Comparison of ENCODE assay signal across 10 mouse cellular contexts in genomic region chr6:42372421-42372815, GRCm38 (mm10). TPM values are rescaled to one million over a fixed set of nuclear protein-coding genes. Genes with fewer than 3 reads are reported as not detected.
DNase-seq lines count a peak whose midpoint lies in the region; ATAC-seq and TF ChIP-seq lines count a peak whose summit lies in the region.
"Had no signal": no experiment of that assay in that cellular context is flagged by ENCODE, and none has a peak within 500 bp of the region (broad histone marks: within the 10 kb centered on the region; RNA-seq: fewer than 3 reads in every experiment).

No protein-coding gene starts in this region.

- peak overlapping the region; percentile 75 for H3K9ac ChIP-seq in liver, adult 2 months (ENCODE audit: low read depth, low read length)
- H3K9ac ChIP-seq in forebrain, embryonic 13.5 days = no peak overlapping the region

- no peak for TF ChIP-seq POLR2A in liver, adult 2 months (IDR thresholded peaks at IDR 0.05; ENCODE audit: extremely low read depth, insufficient read depth, low read length)
- no peak for TF ChIP-seq POLR2A in myocyte (IDR thresholded peaks at IDR 0.05; ENCODE audit: insufficient read length, low read depth)

- peaks cover 7% of the 10 kb centered on the region; the same call in 1 of the 2 replicates for H3K79me2 ChIP-seq in liver, adult 2 months (ENCODE audit: control insufficient read depth, insufficient read depth, low read length)
- H3K79me2 ChIP-seq in myocyte (ENCODE audit: control insufficient read depth, insufficient read depth) = no peaks in the 10 kb centered on the region

- intact Hi-C loops in left cerebral cortex, postnatal 4 days (cut with DNase I) = no loop called here

- H3K4me1 ChIP-seq in liver, adult 2 months (ENCODE audit: control insufficient read depth, insufficient read depth, low read length) = peaks cover 20% of the 10 kb centered on the region
- H3K4me1 ChIP-seq in forebrain, embryonic 13.5 days = peaks cover 21% of the 10 kb centered on the region
- H3K4me1 ChIP-seq in limb, embryonic 10.5 days = peaks cover 46% of the 10 kb centered on the region

- peak overlapping the region; percentile 67 for H3K27ac ChIP-seq in liver, adult 2 months (replicated peaks; ENCODE audit: insufficient read depth, low read depth, low read length)
- no peak overlapping the region for H3K27ac ChIP-seq in forebrain, embryonic 13.5 days
- peak overlapping the region; percentile 85 for H3K27ac ChIP-seq in limb, embryonic 10.5 days

- H3K27me3 ChIP-seq in liver, adult 2 months (ENCODE audit: control insufficient read depth, insufficient read depth, low read length) = no peaks in the 10 kb centered on the region
- H3K27me3 ChIP-seq in forebrain, embryonic 13.5 days = peaks cover 15% of the 10 kb centered on the region; the same call in 1 of the 2 replicates
- no peaks in the 10 kb centered on the region; the same call in 1 of the 2 replicates for H3K27me3 ChIP-seq in limb, embryonic 10.5 days (ENCODE audit: low read depth, poor library complexity, severe bottlenecking)
- H3K27me3 ChIP-seq in myocyte (ENCODE audit: control insufficient read depth, insufficient read depth, insufficient read length) = no peaks in the 10 kb centered on the region

- H3K36me3 ChIP-seq in liver, adult 2 months (ENCODE audit: control insufficient read depth, insufficient read depth, low read length) = no peaks in the 10 kb centered on the region
- H3K36me3 ChIP-seq in forebrain, embryonic 13.5 days (ENCODE audit: poor library complexity, severe bottlenecking) = no peaks in the 10 kb centered on the region
- no peaks in the 10 kb centered on the region for H3K36me3 ChIP-seq in limb, embryonic 10.5 days
- no peaks in the 10 kb centered on the region for H3K36me3 ChIP-seq in myocyte (ENCODE audit: control insufficient read depth, insufficient read depth)

- H3K4me2 ChIP-seq in forebrain, embryonic 13.5 days = peak overlapping the region; percentile 89
- peak overlapping the region; percentile 83 for H3K4me2 ChIP-seq in myocyte (ENCODE audit: low read depth)

- 0 out of 2 replicates have a peak, but pooled peaks have one; percentile 6 for ATAC-seq in forebrain, embryonic 13.5 days

- no peak for DNase-seq in liver, adult 2 months (ENCODE audit: extremely low read depth, low read depth, low spot score)
- DNase-seq in liver = no peak
- DNase-seq in limb, embryonic 10.5 days (ENCODE audit: low spot score) = peak; percentile 40
- no peak for DNase-seq in left cerebral cortex, postnatal 4 days
- DNase-seq in c-Kit-positive CD71-positive TER-119-positive erythroid progenitor cells, embryonic 14.5 days (ENCODE audit: low spot score) = no peak
- DNase-seq: right cerebral cortex, postnatal 25 days had no signal

- peak overlapping the region; percentile 67 for H3K4me3 ChIP-seq in liver, adult 2 months (ENCODE audit: insufficient read depth, low read depth, low read length)
- no peak overlapping the region for H3K4me3 ChIP-seq in forebrain, embryonic 13.5 days
- peak overlapping the region; percentile 68 for H3K4me3 ChIP-seq in limb, embryonic 10.5 days
- peak overlapping the region; percentile 22 for H3K4me3 ChIP-seq in myocyte

- no peak overlapping the region for H3ac ChIP-seq in myocyte (ENCODE audit: control insufficient read depth, insufficient read length)

- H3K9me3 ChIP-seq in forebrain, embryonic 13.5 days (replicated peaks) = no peaks in the 10 kb centered on the region
- H3K9me3 ChIP-seq in limb, embryonic 10.5 days (replicated peaks) = no peaks in the 10 kb centered on the region

- no peak for TF ChIP-seq CTCF in liver, adult 2 months (IDR thresholded peaks at IDR 0.05; ENCODE audit: low read depth, low read length)

- WGBS in liver, adult 2 months = 16% methylated on average over 9 of the region's 9 CpGs
- WGBS in forebrain, embryonic 13.5 days = 16% methylated on average over 9 of the region's 9 CpGs
- 12% methylated on average over 9 of the region's 9 CpGs for WGBS in limb, embryonic 10.5 days

TF ChIP-seq in myocyte, 11 proteins besides CTCF, POLR2A, EP300 and RAD21:
- TF ChIP-seq USF1 (IDR thresholded peaks at IDR 0.05; ENCODE audit: low read depth) (no peak), E2F4 (IDR thresholded peaks at IDR 0.05; ENCODE audit: insufficient read depth) (no peak), TCF12 (IDR thresholded peaks at IDR 0.05; ENCODE audit: insufficient read depth, poor library complexity, severe bottlenecking) (no peak), CEBPB (IDR thresholded peaks at IDR 0.05; ENCODE audit: insufficient read depth, poor library complexity, severe bottlenecking) (no peak), SRF (IDR thresholded peaks at IDR 0.05; ENCODE audit: control insufficient read depth, insufficient read length, low read depth) (no peak), MAX (IDR thresholded peaks at IDR 0.05; ENCODE audit: low read depth) (no peak), MYOD1 (IDR thresholded peaks at IDR 0.05; ENCODE audit: control insufficient read depth in 1 of 3, insufficient read length in 2 of 3, low read depth in 2 of 3) (no peak), TCF3 (IDR thresholded peaks at IDR 0.05; ENCODE audit: insufficient read length, low read depth) (no peak), MYOG (IDR thresholded peaks at IDR 0.05; ENCODE audit: control insufficient read depth in 1 of 3, insufficient read depth in 1 of 3, insufficient read length in 2 of 3, low read depth in 2 of 3) (no peak), POLR2AphosphoS2 (IDR thresholded peaks at IDR 0.05; ENCODE audit: insufficient read length, low read depth) (no peak)

RNA-seq across cellular contexts. Expression of gene Epha1, which starts 0.7 kb away (rescaled TPM):
- total RNA-seq in liver, adult 2 months (2014; rRNA removed) = 27.6 and 30.9 TPM in 2 replicates
- 27.1 and 28.1 TPM in 2 replicates for polyA plus RNA-seq in liver, adult 2 months (2012; rRNA removed)
- 0.23 and 0.28 TPM in 2 replicates for polyA plus RNA-seq in forebrain, embryonic 13.5 days (2015; fragmentation: Nextera tagmentation; extraction: Ambion mirVana)
- 7.2 and 7.7 TPM in 2 replicates for polyA plus RNA-seq in limb, embryonic 10.5 days (2016; fragmentation: Nextera tagmentation; extraction: Ambion mirVana)
- polyA plus RNA-seq in myocyte (2012; fragmentation: generic; extraction: Trizol) = 6.3 TPM
- total RNA-seq in left cerebral cortex, postnatal 4 days (2021) = under 1 TPM; 0.14 to 0.18 TPM
- total RNA-seq: common myeloid progenitor, adult 5-6 weeks had no signal

RNA-seq across cellular contexts. Expression of gene Zyx, which starts 23.0 kb away (rescaled TPM):
- 6.4 and 9.5 TPM in 2 replicates for total RNA-seq in liver, adult 2 months (2014; rRNA removed)
- polyA plus RNA-seq in liver, adult 2 months (2012; rRNA removed) = 43.1 and 49.8 TPM in 2 replicates
- polyA plus RNA-seq in forebrain, embryonic 13.5 days (2015; fragmentation: Nextera tagmentation; extraction: Ambion mirVana) = 39.8 and 41.1 TPM in 2 replicates
- polyA plus RNA-seq in limb, embryonic 10.5 days (2016; fragmentation: Nextera tagmentation; extraction: Ambion mirVana) = 115 and 126 TPM in 2 replicates
- 467 TPM for polyA plus RNA-seq in myocyte (2012; fragmentation: generic; extraction: Trizol)
- total RNA-seq in left cerebral cortex, postnatal 4 days (2021) = 10 to 100 TPM; 43.9 to 49.8 TPM

RNA-seq across cellular contexts. Expression of gene Tas2r143, which starts 27.6 kb away (rescaled TPM):
- total RNA-seq in liver, adult 2 months (2014; rRNA removed) = 0.27 and 0.83 TPM in 2 replicates
- 0.13 and 0.17 TPM in 2 replicates for polyA plus RNA-seq in liver, adult 2 months (2012; rRNA removed)
- polyA plus RNA-seq in forebrain, embryonic 13.5 days (2015; fragmentation: Nextera tagmentation; extraction: Ambion mirVana) = not detected in 2 replicates
- polyA plus RNA-seq in limb, embryonic 10.5 days (2016; fragmentation: Nextera tagmentation; extraction: Ambion mirVana) = not detected in 2 replicates
- not detected for polyA plus RNA-seq in myocyte (2012; fragmentation: generic; extraction: Trizol)
- total RNA-seq in left cerebral cortex, postnatal 4 days (2021) = not detected
- total RNA-seq: common myeloid progenitor, adult 5-6 weeks had no signal
- polyA plus RNA-seq: activated CD4-positive, CD25-positive, alpha-beta regulatory T cell, adult 4 months had no signal

RNA-seq across cellular contexts. Expression of gene Tas2r135, which starts 32.8 kb away (rescaled TPM):
- total RNA-seq in liver, adult 2 months (2014; rRNA removed) = 0.27 and 0.28 TPM in 2 replicates
- not detected in 2 replicates for polyA plus RNA-seq in liver, adult 2 months (2012; rRNA removed)
- not detected in 2 replicates for polyA plus RNA-seq in forebrain, embryonic 13.5 days (2015; fragmentation: Nextera tagmentation; extraction: Ambion mirVana)
- polyA plus RNA-seq in limb, embryonic 10.5 days (2016; fragmentation: Nextera tagmentation; extraction: Ambion mirVana) = not detected in 2 replicates
- not detected for polyA plus RNA-seq in myocyte (2012; fragmentation: generic; extraction: Trizol)
- total RNA-seq in left cerebral cortex, postnatal 4 days (2021) = under 1 TPM in 1 of 2 experiments, not detected in 1; 0.36 TPM
- total RNA-seq: common myeloid progenitor, adult 5-6 weeks had no signal

RNA-seq across cellular contexts. Expression of gene Fam131b, which starts 48.0 kb away (rescaled TPM):
- total RNA-seq in liver, adult 2 months (2014; rRNA removed) = under 0.01 TPM in 1 of 2 replicates, not detected in the other
- not detected in 2 replicates for polyA plus RNA-seq in liver, adult 2 months (2012; rRNA removed)
- 4.0 and 4.4 TPM in 2 replicates for polyA plus RNA-seq in forebrain, embryonic 13.5 days (2015; fragmentation: Nextera tagmentation; extraction: Ambion mirVana)
- 0.44 and 0.65 TPM in 2 replicates for polyA plus RNA-seq in limb, embryonic 10.5 days (2016; fragmentation: Nextera tagmentation; extraction: Ambion mirVana)
- polyA plus RNA-seq in myocyte (2012; fragmentation: generic; extraction: Trizol) = 4.2 TPM
- total RNA-seq in left cerebral cortex, postnatal 4 days (2021) = 10 to 100 TPM; 83.4 to 92.0 TPM
- total RNA-seq: common myeloid progenitor, adult 5-6 weeks had no signal
- polyA plus RNA-seq: activated CD4-positive, CD25-positive, alpha-beta regulatory T cell, adult 4 months had no signal
